Mouse (Mus musculus): Measurements from ENCODE around the gene Ube2v1. TPM values are rescaled to one million over a fixed set of nuclear protein-coding genes. Genes with fewer than 3 reads are reported as not detected.
A peak's percentile ranks its signal among the peaks of the same experiment; 100 is the strongest.
"Not testable (repeated sequence)": the region's sequence is repeated elsewhere in the genome, so short reads cannot be mapped to it uniquely, and the experiment has no call there.

Gene Ube2v1
- total RNA-seq, 2 experiments from 2014 or later, result 82.3 to 189 TPM

DNA sequence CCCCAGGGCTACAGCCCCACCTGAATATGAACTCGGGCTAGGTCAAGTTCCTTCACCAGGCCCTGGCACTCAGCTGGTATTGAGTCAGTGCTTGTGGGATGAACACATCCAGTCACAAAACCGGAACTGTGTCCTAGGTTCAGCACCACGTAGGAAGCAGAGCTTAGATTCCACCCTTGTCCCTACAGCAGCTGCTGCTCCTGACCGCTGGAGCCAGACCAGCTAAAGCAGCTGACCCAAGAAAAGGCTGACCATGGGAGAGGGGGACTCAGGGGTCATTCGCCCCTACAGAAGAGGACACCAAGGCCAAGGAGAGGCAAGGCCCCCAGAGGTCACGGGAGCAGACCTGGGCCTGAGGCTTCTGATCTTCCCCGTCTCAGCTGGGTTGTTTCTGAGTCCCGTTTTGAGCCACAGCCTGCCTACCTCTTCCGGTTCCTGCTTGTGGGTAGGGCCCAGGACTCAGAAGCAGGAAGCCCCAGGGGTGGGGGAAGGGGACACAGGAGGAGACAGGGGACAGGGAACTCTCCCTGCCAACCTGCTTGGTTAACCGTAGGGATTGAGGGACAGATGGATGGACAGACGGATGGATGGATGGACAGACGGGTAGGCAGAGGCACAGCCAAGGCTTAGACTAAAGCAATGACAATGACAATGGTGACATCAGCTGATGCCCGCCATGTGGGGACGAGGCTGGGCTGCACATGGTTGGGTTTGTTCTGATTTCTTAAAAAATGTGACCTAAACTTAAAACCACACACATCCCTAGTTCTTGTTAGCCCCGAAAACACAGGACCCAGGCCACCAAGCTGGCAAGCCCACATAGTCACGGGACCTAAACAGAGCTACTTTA lies 25.0 kb upstream of the Ube2v1 start:
- ATAC-seq (replicated peaks; ENCODE audit: low FRiP score, poor library complexity, severe bottlenecking), result no peak

- no peak for ATAC-seq (replicated peaks; ENCODE audit: low FRiP score, poor library complexity, severe bottlenecking)
These were observed 23.2 kb upstream of the Ube2v1 start for GRCm38 (mm10) chr2:167654911-167655600.

DNA sequence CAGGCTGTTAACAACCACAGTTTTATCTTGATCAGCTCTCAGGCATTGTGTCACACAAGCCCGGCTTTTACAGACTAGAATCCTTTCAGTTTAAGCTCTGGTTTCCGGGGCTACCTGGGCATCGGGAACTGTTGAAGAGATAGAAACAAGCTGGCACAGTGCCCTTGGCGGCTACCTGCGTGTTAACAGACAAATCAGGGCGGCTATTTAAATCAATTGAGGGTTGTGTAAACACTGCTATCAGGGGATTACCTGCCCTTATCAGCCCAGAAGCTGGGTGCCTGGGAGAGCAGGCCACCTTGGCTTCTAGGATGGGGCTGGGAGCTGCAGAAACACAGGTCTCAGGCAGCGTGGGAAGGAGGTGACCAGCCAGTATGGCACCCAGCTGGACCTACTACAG lies 20.8 kb upstream of the Ube2v1 start:
- ATAC-seq (replicated peaks; ENCODE audit: low FRiP score, poor library complexity, severe bottlenecking), result no peak

- ATAC-seq (replicated peaks; ENCODE audit: low FRiP score, poor library complexity, severe bottlenecking), result no peak
These were observed 19.7 kb upstream of the Ube2v1 start for GRCm38 (mm10) chr2:167651622-167652021.

DNA sequence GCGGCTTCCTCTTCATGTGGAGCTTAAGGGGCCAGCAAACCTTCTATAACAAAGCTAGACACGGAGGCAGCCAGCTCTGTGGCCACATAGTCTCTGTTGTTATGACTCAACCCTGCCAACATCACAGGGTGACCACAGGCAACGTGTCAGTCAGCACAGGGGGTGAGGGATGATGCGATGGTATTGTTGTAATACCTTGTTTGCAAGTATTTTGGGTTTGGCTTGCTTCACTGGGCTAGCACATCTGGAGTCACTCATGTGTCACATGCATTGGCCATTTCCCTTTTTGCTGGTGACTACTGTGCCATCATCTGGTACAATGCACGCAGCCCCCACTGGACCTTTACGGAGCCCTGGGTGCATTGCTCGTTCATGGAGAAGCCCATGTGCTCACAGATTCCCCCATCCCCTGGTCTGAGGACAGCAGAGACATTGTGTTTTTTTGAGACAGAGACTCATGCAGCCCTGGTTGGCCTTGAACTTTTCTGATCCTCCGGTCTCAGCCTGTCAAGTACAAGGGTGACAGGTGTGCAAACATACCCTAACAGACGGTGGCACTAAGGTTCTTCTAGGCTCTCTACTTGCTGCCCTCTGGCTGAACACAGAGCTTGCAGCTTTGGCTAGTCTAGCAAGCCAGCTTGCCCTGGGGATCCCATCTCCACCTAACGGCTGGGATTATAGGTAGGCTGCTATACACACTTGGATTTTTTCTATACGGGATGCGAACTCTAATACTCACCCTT lies 17.6 kb upstream of the Ube2v1 start:
- ATAC-seq (replicated peaks; ENCODE audit: low FRiP score, poor library complexity, severe bottlenecking), result no peak

DNA sequence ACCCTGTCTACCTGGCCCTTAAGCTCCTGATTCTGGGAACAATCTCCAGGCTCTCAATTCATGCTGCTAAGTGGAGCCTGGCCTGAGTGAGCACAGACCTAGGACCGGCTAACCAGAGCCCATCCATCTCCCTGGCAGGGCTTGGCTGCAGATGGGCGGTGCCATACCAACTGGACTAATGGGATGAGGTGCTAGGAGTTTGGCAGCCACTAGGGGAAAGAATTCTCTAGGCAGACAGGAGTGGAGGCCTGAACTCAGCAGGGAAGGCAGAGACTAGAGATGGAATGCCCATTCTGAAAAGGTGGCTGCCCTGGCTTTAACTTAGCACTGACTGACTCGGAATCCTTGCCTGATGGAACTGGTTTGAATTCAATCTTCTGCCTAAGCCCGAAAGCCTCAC lies 14.5 kb upstream of the Ube2v1 start:
- ATAC-seq (replicated peaks; ENCODE audit: low FRiP score, poor library complexity, severe bottlenecking), result peak; percentile 35; the same call in 1 of the 2 replicates

DNA sequence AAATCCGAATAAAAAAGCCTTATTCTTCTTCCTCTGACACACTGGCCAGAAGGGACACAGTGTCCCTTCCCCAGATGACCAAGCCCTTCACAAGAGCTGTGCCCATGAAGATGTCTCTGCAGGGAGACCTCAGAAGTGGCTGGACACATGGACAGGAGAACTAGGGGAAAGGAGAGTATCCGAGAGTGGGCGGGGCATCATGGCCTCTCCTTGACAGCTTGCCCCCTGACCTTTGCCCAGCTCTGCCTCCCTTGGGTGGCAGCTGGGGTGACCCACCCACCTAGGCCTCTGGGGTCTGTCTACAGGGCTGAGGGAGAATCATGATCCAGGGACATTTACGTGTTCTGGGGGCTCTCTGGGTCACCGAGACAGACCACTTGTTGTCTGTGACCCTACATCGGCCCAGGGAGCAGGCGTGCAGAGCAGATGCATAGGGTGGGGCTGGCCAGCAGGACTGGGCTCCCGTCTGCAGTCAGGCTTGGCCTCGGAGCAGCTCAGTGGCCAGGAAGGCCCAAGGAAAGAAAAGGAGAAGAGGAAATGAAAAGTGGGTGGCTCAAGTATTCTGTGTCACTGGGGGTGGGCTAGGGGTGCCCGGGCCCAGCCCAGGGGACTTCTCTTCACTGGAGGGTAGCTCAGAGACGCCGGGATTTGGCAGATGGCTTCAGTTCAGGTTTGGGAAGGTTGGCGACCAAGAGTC lies 11.6 kb upstream of the Ube2v1 start:
- ATAC-seq (replicated peaks; ENCODE audit: low FRiP score, poor library complexity, severe bottlenecking), result not testable (repeated sequence)

GRCm38 (mm10) chr2:167642164-167642563 lies 10.3 kb upstream of the Ube2v1 start:
- no peak for ATAC-seq (replicated peaks; ENCODE audit: low FRiP score, poor library complexity, severe bottlenecking)

GRCm38 (mm10) chr2:167641337-167641736 lies 9.4 kb upstream of the Ube2v1 start:
- ATAC-seq (replicated peaks; ENCODE audit: low FRiP score, poor library complexity, severe bottlenecking), result peak; percentile 75

GRCm38 (mm10) chr2:167640279-167640678 lies 8.4 kb upstream of the Ube2v1 start:
- no peak for ATAC-seq (replicated peaks; ENCODE audit: low FRiP score, poor library complexity, severe bottlenecking)

GRCm38 (mm10) chr2:167634865-167635512 lies 3.1 kb upstream of the Ube2v1 start:
- no peak for ATAC-seq (replicated peaks; ENCODE audit: low FRiP score, poor library complexity, severe bottlenecking)

DNA sequence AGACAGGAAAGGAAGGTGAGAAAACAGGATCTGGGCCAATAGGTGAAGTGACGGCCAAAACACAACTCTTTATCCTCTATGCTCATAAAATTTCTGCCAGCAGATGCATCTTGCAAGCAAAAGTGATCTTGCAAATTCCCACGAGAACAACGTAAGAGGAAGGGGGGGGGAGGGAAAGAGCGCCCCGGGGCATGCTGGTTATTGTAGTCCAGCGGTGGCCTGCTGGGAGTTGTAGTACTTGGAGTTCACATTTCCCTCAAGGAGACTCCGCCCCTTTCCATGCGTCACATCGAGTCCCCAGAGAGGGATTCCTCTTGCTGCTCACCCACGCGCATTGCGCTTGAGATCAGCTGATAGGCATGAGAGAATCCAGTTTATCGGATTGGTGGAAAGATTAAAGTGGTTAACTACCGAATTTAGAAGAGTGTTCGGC lies 2.5 kb upstream of the Ube2v1 start:
- peak; percentile 80 for ATAC-seq (replicated peaks; ENCODE audit: low FRiP score, poor library complexity, severe bottlenecking)

GRCm38 (mm10) chr2:167633537-167633872 lies 1.6 kb upstream of the Ube2v1 start:
- no peak for ATAC-seq (replicated peaks; ENCODE audit: low FRiP score, poor library complexity, severe bottlenecking)

- ATAC-seq (replicated peaks; ENCODE audit: low FRiP score, poor library complexity, severe bottlenecking), result no peak
These were observed 1.0 kb upstream of the Ube2v1 start for GRCm38 (mm10) chr2:167632731-167633536.

GRCm38 (mm10) chr2:167631181-167631590 lies 709 bp downstream of the Ube2v1 start:
- ATAC-seq (replicated peaks; ENCODE audit: low FRiP score, poor library complexity, severe bottlenecking), result no peak

DNA sequence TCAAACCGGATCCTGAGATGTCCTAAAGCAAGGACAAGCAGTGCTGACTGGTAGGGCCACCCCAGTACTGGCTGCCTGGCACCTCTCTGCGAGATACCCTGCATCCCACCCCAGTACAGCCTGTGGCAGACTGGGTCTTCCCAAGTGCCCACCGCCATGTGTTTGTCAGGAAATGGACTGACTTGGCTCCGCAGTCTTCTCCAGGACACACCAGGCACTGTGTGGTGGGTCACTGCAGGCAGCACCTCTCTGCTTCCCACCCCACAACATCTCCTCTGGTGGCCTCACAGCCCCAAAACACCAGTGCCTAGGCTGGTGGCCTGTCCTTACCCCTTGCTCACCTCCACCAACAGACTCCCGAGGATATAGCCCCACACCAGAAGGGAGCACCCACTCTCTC lies 1.5 kb downstream of the Ube2v1 start:
- no peak for ATAC-seq (replicated peaks; ENCODE audit: low FRiP score, poor library complexity, severe bottlenecking)

GRCm38 (mm10) chr2:167629665-167630209 lies 2.2 kb downstream of the Ube2v1 start:
- ATAC-seq (replicated peaks; ENCODE audit: low FRiP score, poor library complexity, severe bottlenecking), result no peak

- ATAC-seq (replicated peaks; ENCODE audit: low FRiP score, poor library complexity, severe bottlenecking), result peak; percentile 75
These were observed 3.0 kb downstream of the Ube2v1 start for GRCm38 (mm10) chr2:167628872-167629271.

Data from erythroid progenitor cell, adult 5-6 weeks (primary cell).